Mouse (Mus musculus) gastrocnemius, postnatal 14 days (tissue): ENCODE measurements around the gene Stac2. TPM values are rescaled to one million over a fixed set of nuclear protein-coding genes. Genes with fewer than 3 reads are reported as not detected.

Experiments
- DNase-seq: peaks from one replicate; pipeline ENCODE4 v3.0.0; 2021; ENCODE audit warnings: mixed read lengths
- intact Hi-C: fragments of 180-260 bp; cut with DNase I; formaldehyde crosslinking; loops from one replicate; pipeline ENCODE4 v1.15.1; 2025; ENCODE audit warnings: low total_unique reads
- total RNA-seq, 2 experiments: library from RNA; stranded (reverse); gene quantifications; 2 replicates each; pipeline ENCODE4 v1.2.3; 2021

The Stac2 gene
- total RNA-seq, 2 experiments from 2014 or later: 0.07 to 0.29 TPM

- intact Hi-C loops: no loop called here
- DNase-seq: no peak
Observed at GRCm38 (mm10) chr11:98052129-98052988, 903 bp downstream of the Stac2 start.

GRCm38 (mm10) chr11:98051611-98052128 lies 1.6 kb downstream of the Stac2 start:
- intact Hi-C loops: no loop called here
- no peak for DNase-seq

GRCm38 (mm10) chr11:98050940-98051339 lies 2.3 kb downstream of the Stac2 start:
- intact Hi-C loops: no loop called here
- DNase-seq: no peak

GRCm38 (mm10) chr11:98050520-98050815 lies 2.8 kb downstream of the Stac2 start:
- intact Hi-C loops: no loop called here

GRCm38 (mm10) chr11:98049672-98050519 lies 3.4 kb downstream of the Stac2 start:
- no peak for DNase-seq
- intact Hi-C loops: no loop called here

More at GRCm38 (mm10) chr11:98050520-98050815, 2.8 kb downstream of the Stac2 start:
- no peak for DNase-seq

GRCm38 (mm10) chr11:98047745-98048144 lies 5.5 kb downstream of the Stac2 start:
- intact Hi-C loops: no loop called here
- peak; percentile 71 for DNase-seq

GRCm38 (mm10) chr11:98046466-98046865 lies 6.8 kb downstream of the Stac2 start:
- intact Hi-C loops: no loop called here
- DNase-seq: no peak

GRCm38 (mm10) chr11:98045596-98045995 lies 7.7 kb downstream of the Stac2 start:
- DNase-seq: no peak
- intact Hi-C loops: no loop called here

GRCm38 (mm10) chr11:98044074-98044473 lies 9.2 kb downstream of the Stac2 start:
- intact Hi-C loops: no loop called here

GRCm38 (mm10) chr11:98042741-98043140 lies 10.5 kb downstream of the Stac2 start:
- intact Hi-C loops: no loop called here

More at GRCm38 (mm10) chr11:98044074-98044473, 9.2 kb downstream of the Stac2 start:
- DNase-seq: no peak

GRCm38 (mm10) chr11:98040975-98041374 lies 12.3 kb downstream of the Stac2 start:
- intact Hi-C loops: no loop called here
- no peak for DNase-seq

More at GRCm38 (mm10) chr11:98042741-98043140, 10.5 kb downstream of the Stac2 start:
- DNase-seq: no peak

GRCm38 (mm10) chr11:98037871-98038270 lies 15.4 kb downstream of the Stac2 start:
- intact Hi-C loops: loop anchor here (10.0 kb wide), 1 partner anchor 107 kb away; no protein-coding TSS in a partner anchor

GRCm38 (mm10) chr11:98035977-98036377 lies 17.3 kb downstream of the Stac2 start:
- DNase-seq: peak; percentile 54
- intact Hi-C loops: loop anchor here (2.0 to 10.0 kb wide), 2 partner anchors 39 to 109 kb away; no protein-coding TSS in a partner anchor

More at GRCm38 (mm10) chr11:98037871-98038270, 15.4 kb downstream of the Stac2 start:
- DNase-seq: no peak

- DNase-seq: no peak
- intact Hi-C loops: loop anchor here (2.0 to 10.0 kb wide), 2 partner anchors 40 to 110 kb away; no protein-coding TSS in a partner anchor
Observed at GRCm38 (mm10) chr11:98034840-98035239, 18.4 kb downstream of the Stac2 start.

- intact Hi-C loops: loop anchor here (2.0 to 10.0 kb wide), 2 partner anchors 41 to 111 kb away; no protein-coding TSS in a partner anchor
- no peak for DNase-seq
Observed at GRCm38 (mm10) chr11:98034061-98034460, 19.2 kb downstream of the Stac2 start.

- intact Hi-C loops: loop anchor here (10.0 kb wide), 1 partner anchor 113 kb away; no protein-coding TSS in a partner anchor
- peak; percentile 69 for DNase-seq
Observed at GRCm38 (mm10) chr11:98031443-98031770, 21.9 kb downstream of the Stac2 start.

- DNase-seq: no peak
- intact Hi-C loops: loop anchor here (10.0 kb wide), 1 partner anchor 114 kb away; no protein-coding TSS in a partner anchor
Observed at GRCm38 (mm10) chr11:98030701-98031442, 22.4 kb downstream of the Stac2 start.

- intact Hi-C loops: no loop called here
- no peak for DNase-seq
Observed at GRCm38 (mm10) chr11:98027785-98028184, 25.5 kb downstream of the Stac2 start.

GRCm38 (mm10) chr11:98027297-98027688 lies 26.0 kb downstream of the Stac2 start:
- intact Hi-C loops: no loop called here
- no peak for DNase-seq
